Mouse (Mus musculus) CH12.LX (cell line): Measurements from ENCODE around the gene Reep6. TPM values are rescaled to one million over a fixed set of nuclear protein-coding genes. Genes with fewer than 3 reads are reported as not detected.

Experiments used
- DNase-seq: peaks from one replicate; pipeline ENCODE4 v3.0.0-alpha.2; 2013; ENCODE audit errors: extremely low read depth
- H3K27ac ChIP-seq: 2 replicates; pipeline ENCODE4 v1.5.1; 2012; ENCODE audit warnings: low read depth, mild to moderate bottlenecking, control low read depth, moderate library complexity; ENCODE audit not compliant: insufficient read depth
- H3K27me3 ChIP-seq: replicated peaks from 2 replicates; pipeline ENCODE3; 2012; ENCODE audit warnings: inconsistent platforms
- H3K36me3 ChIP-seq, 2 experiments: replicated peaks in 1 of 2; 2 replicates each; pipeline versions ENCODE3 to v1.6.1; 2012; ENCODE audit warnings: inconsistent platforms in 1 of 2, low read length in 1 of 2, mild to moderate bottlenecking in 1 of 2, mixed read lengths in 1 of 2, moderate library complexity in 1 of 2; ENCODE audit not compliant: control insufficient read depth in 1 of 2, insufficient read depth in 1 of 2
- H3K4me1 ChIP-seq, 2 experiments: 2 replicates each; pipeline ENCODE4 v1.6.1; 2012; ENCODE audit warnings: inconsistent platforms in 1 of 2, moderate library complexity in 1 of 2; ENCODE audit not compliant: insufficient read depth in 2 of 2, control insufficient read depth in 1 of 2
- H3K4me2 ChIP-seq: 2 replicates; pipeline ENCODE4 v1.6.1; 2012; ENCODE audit warnings: low read depth, mild to moderate bottlenecking, control low read depth; ENCODE audit not compliant: poor library complexity, insufficient read depth, severe bottlenecking
- H3K4me3 ChIP-seq, 3 experiments: fragments of 150-350 bp in 1 of 3; sonication (generic) in 1 of 3; replicated peaks in 1 of 3; 2 replicates each; pipeline versions ENCODE3 to v1.5.1; 2011 to 2012; ENCODE audit warnings: low read depth in 2 of 3, low read length in 2 of 3, mild to moderate bottlenecking in 2 of 3, moderate library complexity in 2 of 3, control low read depth in 1 of 3, improper control_type of control experiment in 1 of 3, inconsistent platforms in 1 of 3, mixed read lengths in 1 of 3; ENCODE audit not compliant: poor library complexity in 1 of 3
- H3K79me2 ChIP-seq: replicated peaks from 2 replicates; pipeline ENCODE4 v1.6.1; 2012; ENCODE audit warnings: mild to moderate bottlenecking, moderate library complexity; ENCODE audit not compliant: control insufficient read depth, poor library complexity, insufficient read depth, severe bottlenecking; ENCODE audit errors: extremely low read depth
- H3K9ac ChIP-seq: 2 replicates; pipeline ENCODE4 v1.6.1; 2012; ENCODE audit warnings: low read depth, mild to moderate bottlenecking, control low read depth, moderate library complexity; ENCODE audit not compliant: insufficient read depth
- H3K9me3 ChIP-seq: replicated peaks from 2 replicates; pipeline ENCODE3; 2012; ENCODE audit warnings: low read length, inconsistent platforms, mixed read lengths
- ELF1 ChIP-seq: IDR thresholded peaks from 2 replicates; pipeline ENCODE4 v1.6.1; 2014; ENCODE audit warnings: low read depth, mild to moderate bottlenecking, inconsistent platforms, low read length, improper control_type of control experiment
- EP300 ChIP-seq: IDR thresholded peaks from 2 replicates; pipeline ENCODE4 v1.6.1; 2011; ENCODE audit warnings: low read length, improper control_type of control experiment
- ETS1 ChIP-seq: conservative IDR thresholded peaks from 2 replicates; pipeline ENCODE4 v1.6.1; 2012; ENCODE audit warnings: low read depth, mild to moderate bottlenecking, inconsistent platforms, low read length, improper control_type of control experiment, moderate library complexity
- GABPA ChIP-seq: IDR thresholded peaks from 2 replicates; pipeline ENCODE4 v1.6.1; 2012; ENCODE audit warnings: low read depth, low read length, improper control_type of control experiment, inconsistent platforms; ENCODE audit not compliant: insufficient replicate concordance
- HCFC1 ChIP-seq: IDR thresholded peaks from 2 replicates; pipeline ENCODE4 v1.6.1; 2012; ENCODE audit warnings: low read depth, mild to moderate bottlenecking, inconsistent platforms, low read length, improper control_type of control experiment
- IRF4 ChIP-seq: IDR thresholded peaks from 2 replicates; pipeline ENCODE4 v1.6.1; 2014; ENCODE audit warnings: low read depth, mild to moderate bottlenecking, inconsistent platforms, low read length, improper control_type of control experiment
- MAX ChIP-seq: IDR thresholded peaks from 2 replicates; pipeline ENCODE4 v1.6.1; 2011; ENCODE audit warnings: low read length, improper control_type of control experiment
- MAZ ChIP-seq: IDR thresholded peaks from 2 replicates; pipeline ENCODE4 v1.6.1; 2012; ENCODE audit warnings: low read depth, mild to moderate bottlenecking, inconsistent platforms, low read length, improper control_type of control experiment, moderate library complexity
- MEF2A ChIP-seq: IDR thresholded peaks from 2 replicates; pipeline ENCODE4 v1.6.1; 2014; ENCODE audit warnings: low read depth, mild to moderate bottlenecking, inconsistent platforms, low read length, improper control_type of control experiment, borderline replicate concordance
- MXI1 ChIP-seq: IDR thresholded peaks from 2 replicates; pipeline ENCODE4 v1.6.1; 2011; ENCODE audit warnings: mild to moderate bottlenecking, low read depth, low read length, improper control_type of control experiment
- PAX5 ChIP-seq: IDR thresholded peaks from 2 replicates; pipeline ENCODE4 v1.6.1; 2012; ENCODE audit warnings: low read length, inconsistent platforms, mixed read lengths
- POLR2A ChIP-seq: IDR thresholded peaks from 2 replicates; pipeline ENCODE4 v1.6.1; 2011; ENCODE audit warnings: low read depth, mild to moderate bottlenecking, improper control_type of control experiment, low read length
- TCF12 ChIP-seq: IDR thresholded peaks from 2 replicates; pipeline ENCODE4 v1.6.1; 2014; ENCODE audit warnings: low read depth, mild to moderate bottlenecking, inconsistent platforms, low read length, improper control_type of control experiment
- UBTF ChIP-seq: IDR thresholded peaks from 2 replicates; pipeline ENCODE4 v1.6.1; 2012; ENCODE audit warnings: low read depth, mild to moderate bottlenecking, inconsistent platforms, low read length, improper control_type of control experiment, moderate library complexity
- USF1 ChIP-seq: IDR thresholded peaks from 2 replicates; pipeline ENCODE4 v1.6.1; 2014; ENCODE audit warnings: low read depth, mild to moderate bottlenecking, inconsistent platforms, low read length, improper control_type of control experiment
- USF2 ChIP-seq: conservative IDR thresholded peaks from 2 replicates; pipeline ENCODE4 v1.6.1; 2011; ENCODE audit warnings: low read depth, low read length, improper control_type of control experiment
- ZC3H11A ChIP-seq: IDR thresholded peaks from 2 replicates; pipeline ENCODE4 v1.6.1; 2012; ENCODE audit warnings: low read depth, mild to moderate bottlenecking, inconsistent platforms, low read length, improper control_type of control experiment
- dilution Hi-C: fragments of 300-500 bp; cut with MboI; formaldehyde crosslinking; loops from 2 replicates; pipeline ENCODE4 v1.14.3; 2020; ENCODE audit warnings: low sequenced_read_pairs; ENCODE audit not compliant: extremely low pct_unique_long_range_greater_than_20kb, extremely low pct_ligation_motif_present
- in situ Hi-C: fragments of 300-500 bp; cut with MboI; formaldehyde crosslinking; loops from 3 replicates; pipeline ENCODE4 v1.14.3; 2019; ENCODE audit warnings: low sequenced_read_pairs, low pct_ligation_motif_present, low pct_unique_long_range_greater_than_20kb, mixed read lengths
- polyA plus RNA-seq: library from polyadenylated mRNA; unstranded; fragments of >175 nt; gene quantifications from 2 replicates; pipeline ENCODE4 v1.2.1, GENCODE M21; 2012; ENCODE audit warnings: low read depth; ENCODE audit not compliant: insufficient read length
- total RNA-seq, 2 experiments: library from RNA; depleted of rRNA; stranded (reverse); fragments of 300-350 nt in 1 of 2; fragments of >200 nt in 1 of 2; gene quantifications; 2 replicates each; pipeline ENCODE4 v1.2.3; 2012 to 2014

The Reep6 gene
- total and polyA plus RNA-seq, 3 experiments = 0.48 to 7.5 (median 5.0) TPM

GRCm38 (mm10) chr10:80282481-80283441 is 47.0 kb upstream of the Reep6 start:
- peak overlapping the region in 1 of 3 experiments; percentile 12 for H3K4me3 ChIP-seq
- 0 out of 2 replicates have a peak, but pooled peaks have one; percentile 20 for TF ChIP-seq POLR2A
- no peak for TF ChIP-seq USF2
- TF ChIP-seq, all 38 proteins: peak for 1
- in situ Hi-C loops (no loop called here), dilution Hi-C loops (no loop called here)
- no peaks in the 10 kb centered on the region for H3K79me2 ChIP-seq
- H3K27me3 ChIP-seq = no peaks in the 10 kb centered on the region
- H3K9ac ChIP-seq = peak overlapping the region; percentile 33; the same call in 1 of the 2 replicates
- H3K4me1 ChIP-seq = peaks cover 56 to 89% of the 10 kb centered on the region in 2 experiments
- DNase-seq = no peak
- H3K36me3 ChIP-seq = peaks cover 72 to 94% of the 10 kb centered on the region in 2 experiments
- no peaks in the 10 kb centered on the region for H3K9me3 ChIP-seq
- peak overlapping the region; percentile 35; the same call in 1 of the 2 replicates for H3K4me2 ChIP-seq
- H3K27ac ChIP-seq = peak overlapping the region; percentile 91

- H3K4me1 ChIP-seq = peaks cover 54 to 76% of the 10 kb centered on the region in 2 experiments
- dilution Hi-C loops = no loop called here
Measured at GRCm38 (mm10) chr10:80285222-80286070, 44.3 kb upstream of the Reep6 start.

More at GRCm38 (mm10) chr10:80285222-80286070, 44.3 kb upstream of the Reep6 start:
- Histone ChIP-seq H3K27me3 (no peaks in the 10 kb centered on the region), H3K4me2 (peak overlapping the region; percentile 62), H3K4me3 (no peak overlapping the region), H3K36me3 (peaks cover 60 to 84% of the 10 kb centered on the region in 2 experiments), H3K9me3 (peaks cover 3% of the 10 kb centered on the region), H3K79me2 (no peaks in the 10 kb centered on the region), H3K9ac (0 out of 2 replicates have a peak overlapping the region, but pooled peaks have one; percentile 25), H3K27ac (peak overlapping the region; percentile 79)
- no peak for DNase-seq
- TF ChIP-seq IRF4 (peak; percentile 44; the same call in 1 of the 2 replicates), TCF12 (peak; percentile 82), GABPA (no peak), MAZ (peak; percentile 84), ZC3H11A (no peak), MEF2A (peak; percentile 31; the same call in 1 of the 2 replicates), PAX5 (no peak), USF1 (no peak), MXI1 (peak; percentile 52; the same call in 1 of the 2 replicates), HCFC1 (no peak), EP300 (peak; percentile 45; the same call in 1 of the 2 replicates), ETS1 (peak; percentile 54; the same call in 1 of the 2 replicates), MAX (no peak), UBTF (no peak; the same call in 1 of the 2 replicates), ELF1 (0 out of 2 replicates have a peak, but pooled peaks have one; percentile 12)
- in situ Hi-C loops = no loop called here
